Mouse (Mus musculus) neutrophil, adult 5-6 weeks (primary cell): ENCODE results near the gene Hbb-bh1. TPM values are rescaled to one million over a fixed set of nuclear protein-coding genes. Genes with fewer than 3 reads are reported as not detected.
"Not testable (repeated sequence)": the region's sequence is repeated elsewhere in the genome, so short reads cannot be mapped to it uniquely, and the experiment has no call there.

Source experiments
- ATAC-seq: fragments of 151-379, 151-347 bp; 2 replicates; pipeline ENCODE4 v1.8.0; 2017; ENCODE audit warnings: mild to moderate bottlenecking, moderate TSS enrichment; ENCODE audit not compliant: insufficient number of reproducible peaks, poor library complexity, low FRiP score, severe bottlenecking; ENCODE audit errors: extremely low read depth
- total RNA-seq: library from RNA; stranded (forward); fragments of 200-1000 nt; gene quantifications from 2 replicates; pipeline ENCODE4 v1.2.3, GENCODE M21; 2017

Gene Hbb-bh1
- total RNA-seq: not detected in 2 replicates

GRCm38 (mm10) chr7:103843034-103843433 lies at the start of gene Hbb-bh1:
TSS of gene Hbb-bh1 (minus strand) at chr7:103843164.
- ATAC-seq: no peak

GRCm38 (mm10) chr7:103886152-103886551 lies 43.2 kb upstream of the Hbb-bh1 start, which contains the start of gene Olfr66:
TSS of gene Olfr66 (minus strand) at chr7:103886252.
- no peak for ATAC-seq

- ATAC-seq: no peak
Measured at GRCm38 (mm10) chr7:103877093-103877492, 34.1 kb upstream of the Hbb-bh1 start.

GRCm38 (mm10) chr7:103874451-103874850 lies 31.5 kb upstream of the Hbb-bh1 start:
- ATAC-seq: no peak

- 0 out of 2 replicates have a peak, but pooled peaks have one; percentile 44 for ATAC-seq
Measured at GRCm38 (mm10) chr7:103873064-103873463, 30.1 kb upstream of the Hbb-bh1 start.

- ATAC-seq: no peak
Measured at GRCm38 (mm10) chr7:103870667-103871066, 27.7 kb upstream of the Hbb-bh1 start.

GRCm38 (mm10) chr7:103865716-103866115 lies 22.8 kb upstream of the Hbb-bh1 start:
- no peak for ATAC-seq

GRCm38 (mm10) chr7:103861531-103861930 lies 18.6 kb upstream of the Hbb-bh1 start:
- no peak for ATAC-seq

GRCm38 (mm10) chr7:103860855-103861254 lies 17.9 kb upstream of the Hbb-bh1 start:
- ATAC-seq: peak; percentile 36; the same call in 1 of the 2 replicates

GRCm38 (mm10) chr7:103859076-103859475 lies 16.1 kb upstream of the Hbb-bh1 start:
- ATAC-seq: no peak

GRCm38 (mm10) chr7:103854669-103855068 lies 11.7 kb upstream of the Hbb-bh1 start:
- no peak for ATAC-seq

GRCm38 (mm10) chr7:103853090-103853489 lies 10.1 kb upstream of the Hbb-bh1 start, which contains the start of gene Hbb-y:
TSS of gene Hbb-y (minus strand) at chr7:103853216.
- no peak for ATAC-seq

- no peak for ATAC-seq
Measured at GRCm38 (mm10) chr7:103844525-103845325, 1.8 kb upstream of the Hbb-bh1 start.

GRCm38 (mm10) chr7:103840268-103840667 lies 2.7 kb downstream of the Hbb-bh1 start, which contains the start of gene Hbb-bh2:
TSS of gene Hbb-bh2 (minus strand) at chr7:103840520.
- no peak for ATAC-seq

GRCm38 (mm10) chr7:103827808-103828207 lies 15.2 kb downstream of the Hbb-bh1 start, which contains the start of gene Hbb-bs:
TSS of gene Hbb-bs (minus strand) at chr7:103828096.
- no peak for ATAC-seq

GRCm38 (mm10) chr7:103827139-103827538 lies 15.8 kb downstream of the Hbb-bh1 start:
- not testable (repeated sequence) for ATAC-seq

- ATAC-seq: no peak
Measured at GRCm38 (mm10) chr7:103826255-103826887, 16.6 kb downstream of the Hbb-bh1 start.

- ATAC-seq: no peak
Measured at GRCm38 (mm10) chr7:103825536-103826254, 17.3 kb downstream of the Hbb-bh1 start.

- no peak for ATAC-seq
Measured at GRCm38 (mm10) chr7:103824597-103824996, 18.4 kb downstream of the Hbb-bh1 start.
